Mouse (Mus musculus) A20 (cell line): ENCODE data around the gene Spata2.

Experiments
- DNase-seq: peaks from one replicate; pipeline ENCODE4 v3.0.0-alpha.2; 2011; ENCODE audit warnings: low read depth, low spot score

Gene Spata2

DNA sequence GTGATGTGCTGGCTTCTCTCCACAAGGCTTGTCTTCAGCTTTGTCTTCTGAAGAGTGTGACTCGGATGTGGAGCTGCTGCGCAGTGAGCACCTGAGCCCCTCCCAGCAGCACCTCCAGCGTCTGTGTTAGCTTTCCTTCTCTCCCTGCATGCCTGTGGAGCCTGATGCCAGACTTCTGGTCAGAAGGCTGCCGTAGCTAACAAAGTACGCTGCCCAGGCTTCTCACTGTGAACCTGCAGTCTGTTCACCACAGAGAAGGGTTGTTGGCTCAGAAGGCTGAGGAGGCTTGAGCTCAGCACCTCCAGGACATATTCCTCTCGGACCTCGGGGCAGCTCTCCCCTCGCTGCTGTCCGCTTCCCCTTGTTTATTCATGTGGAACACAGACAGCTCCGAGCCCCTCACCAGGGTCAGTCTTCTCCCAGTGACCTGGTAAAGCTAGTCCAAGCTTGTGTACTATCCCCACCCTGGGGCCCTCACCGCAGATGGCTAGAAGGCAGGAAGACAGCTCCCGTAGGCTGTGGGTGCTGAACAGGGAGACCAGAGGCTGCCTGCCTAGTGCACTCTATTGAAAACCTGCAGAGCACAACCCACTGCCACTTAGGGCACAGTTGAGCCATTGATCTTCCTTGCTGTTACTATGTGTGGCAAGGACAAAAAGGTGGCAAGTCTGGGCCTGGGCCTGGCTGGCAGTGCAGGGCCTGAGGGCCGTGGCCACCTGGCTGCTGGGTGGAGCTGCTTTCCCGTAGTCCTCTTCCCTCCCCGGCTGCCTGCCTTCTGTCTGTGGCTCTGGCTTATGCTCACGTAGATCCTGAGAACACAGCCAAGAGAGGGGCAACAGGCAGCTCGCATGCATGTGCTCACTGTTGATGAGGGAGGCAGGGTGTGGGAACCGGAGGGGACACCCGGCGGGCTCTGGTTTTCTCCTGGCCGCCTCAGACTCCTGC, 43.1 kb downstream of the Spata2 start:
- no peak for DNase-seq

DNA sequence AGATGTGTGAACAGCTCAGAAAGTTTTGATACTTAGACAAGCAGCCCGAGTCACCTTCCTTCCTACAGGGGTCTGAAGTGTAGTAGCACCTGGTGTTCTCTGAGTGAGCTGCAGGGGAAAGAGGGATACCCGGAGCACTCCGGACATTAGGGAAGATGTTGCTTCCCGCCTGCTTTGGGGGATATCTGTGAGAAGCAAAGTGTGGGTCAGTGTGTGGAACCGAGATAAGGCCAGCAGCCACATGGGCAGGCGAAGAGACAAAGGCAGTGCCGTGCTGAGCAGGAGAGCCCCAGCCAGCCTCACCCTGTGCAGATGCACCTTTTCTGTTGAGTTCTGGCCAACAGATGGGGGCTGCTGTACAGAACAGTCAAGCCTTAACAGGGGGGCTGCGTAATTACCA, 45.1 kb downstream of the Spata2 start:
- no peak for DNase-seq

GRCm38 (mm10) chr2:167447207-167447606, 45.5 kb downstream of the Spata2 start:
- no peak for DNase-seq

- peak; percentile 88 for DNase-seq
Observed at GRCm38 (mm10) chr2:167445911-167446780, 46.5 kb downstream of the Spata2 start.

- DNase-seq, result no peak
Observed at GRCm38 (mm10) chr2:167443411-167444193, 49.1 kb downstream of the Spata2 start.

DNA sequence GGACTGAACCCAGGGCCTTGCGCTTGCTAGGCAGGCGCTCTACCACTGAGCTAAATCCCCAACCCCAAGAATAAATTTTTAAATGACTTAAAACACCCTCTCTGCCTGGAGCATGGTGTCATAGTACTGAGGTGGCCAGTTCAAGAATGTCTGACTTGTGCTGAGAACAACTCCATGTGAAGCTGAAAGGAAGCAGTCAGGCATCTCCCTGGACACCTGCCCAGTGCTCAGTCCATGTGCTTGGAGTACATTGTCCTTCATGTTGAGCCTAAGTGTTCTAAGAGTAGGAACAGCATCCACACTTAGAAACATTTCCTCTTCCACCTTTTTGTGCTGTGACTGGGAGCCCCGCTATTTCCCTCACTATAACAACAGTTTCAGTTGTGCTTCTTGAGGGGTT, 53.3 kb downstream of the Spata2 start:
- no peak for DNase-seq

GRCm38 (mm10) chr2:167436371-167436770, 56.3 kb downstream of the Spata2 start:
- no peak for DNase-seq

DNA sequence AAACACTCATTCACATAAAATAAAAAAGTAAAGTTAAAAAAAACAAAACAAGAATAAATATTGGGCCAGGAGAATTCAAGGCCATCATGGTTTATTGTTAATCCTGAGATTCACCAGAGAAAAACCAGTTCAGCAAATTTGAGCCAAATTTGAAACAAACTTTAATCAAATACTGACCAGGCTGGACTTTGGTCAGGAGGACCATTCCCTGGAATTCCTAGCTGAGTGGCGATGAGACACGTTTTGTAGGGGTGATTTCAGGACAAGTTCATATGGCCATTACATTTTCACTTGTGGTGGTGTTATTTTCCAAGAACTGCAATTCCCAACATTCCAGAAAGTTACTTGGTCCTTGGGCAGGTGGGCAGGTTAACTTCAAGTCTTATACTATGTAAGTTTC, 57.1 kb downstream of the Spata2 start:
- DNase-seq, result no peak

GRCm38 (mm10) chr2:167434570-167434969, 58.1 kb downstream of the Spata2 start:
- no peak for DNase-seq

DNA sequence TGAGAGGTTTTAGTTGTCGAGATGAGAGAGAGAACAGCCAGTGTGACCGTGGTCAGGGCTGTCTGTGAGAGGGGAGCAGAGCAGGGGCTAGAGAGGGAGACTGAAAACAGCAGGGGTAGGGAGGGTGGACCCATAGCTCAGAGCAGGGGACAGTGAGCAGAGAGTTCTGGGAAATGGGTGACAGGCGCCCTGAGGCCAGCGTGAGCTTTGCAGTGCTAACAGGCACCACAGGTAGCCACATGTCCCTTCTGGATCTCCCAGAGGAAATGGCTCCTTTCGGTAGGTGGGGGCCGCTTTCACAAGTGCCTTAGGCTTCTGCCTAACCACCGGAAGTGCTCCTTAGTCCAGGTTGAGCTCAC, 61.3 kb downstream of the Spata2 start:
- DNase-seq, result no peak
